Mouse (Mus musculus): ENCODE measurements at regions not wholly inside any gene's neighbourhood (a gene's known extent, or its start where the extent isn't known, plus 50 kb on each side); places are given as distances from the start of the nearest gene placed in this dataset.

- peak; percentile 16 for DNase-seq
Observed at GRCm38 (mm10) chr13:46350075-46350747, 68.0 kb upstream of the Rbm24 start.

- DNase-seq: no peak
Observed at GRCm38 (mm10) chr13:46355306-46355705, 62.9 kb upstream of the Rbm24 start.

- DNase-seq: no peak
Observed at GRCm38 (mm10) chr13:46355975-46356374, 62.3 kb upstream of the Rbm24 start.

- DNase-seq: peak; percentile 16
Observed at GRCm38 (mm10) chr13:46357037-46357436, 61.2 kb upstream of the Rbm24 start.

- no peak for DNase-seq
Observed at GRCm38 (mm10) chr13:46360495-46361120, 57.6 kb upstream of the Rbm24 start.

- DNase-seq: no peak
Observed at GRCm38 (mm10) chr13:46363456-46364201, 54.6 kb upstream of the Rbm24 start.

- no peak for DNase-seq
Observed at GRCm38 (mm10) chr13:46364202-46364912, 53.9 kb upstream of the Rbm24 start.

GRCm38 (mm10) chr13:46365292-46365691 is 52.9 kb upstream of the Rbm24 start:
- no peak for DNase-seq

Measured in heart, postnatal 4 days (tissue).